Mouse (Mus musculus): ENCODE results near the gene Adora1. TPM values are rescaled to one million over a fixed set of nuclear protein-coding genes. Genes with fewer than 3 reads are reported as not detected.
A peak's percentile ranks its signal among the peaks of the same experiment; 100 is the strongest.

Gene Adora1
- total and polyA plus RNA-seq, 2 experiments from 2014 or later = 33.4 to 51.1 TPM

DNA sequence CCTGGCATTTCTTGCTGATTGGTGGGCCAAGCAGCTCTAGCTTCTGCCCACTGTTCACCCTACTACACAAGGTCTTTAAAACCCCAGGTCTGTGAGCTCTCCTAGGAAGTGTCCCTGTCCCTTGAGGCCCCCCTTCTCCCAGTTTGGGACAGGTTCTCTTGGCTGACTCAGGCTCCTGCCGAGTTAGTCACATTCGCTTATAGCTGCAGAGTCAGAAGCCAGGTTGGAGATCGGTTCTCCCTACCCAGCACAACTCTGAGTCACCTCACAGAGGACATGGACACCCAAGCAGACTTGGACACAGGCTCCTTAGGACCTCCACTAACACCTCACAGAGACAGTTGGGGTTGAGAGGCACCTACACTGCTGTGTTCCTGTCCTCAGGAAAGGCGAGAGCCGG lies 44.0 kb downstream of the Adora1 start:
- Histone ChIP-seq H3K36me3 (ENCODE audit: insufficient read depth, low read length) (no peaks in the 10 kb centered on the region), H3K4me1 (ENCODE audit: insufficient read depth, low read length) (peaks cover 3% of the 10 kb centered on the region; the same call in 1 of the 2 replicates), H3K27me3 (ENCODE audit: insufficient read depth, low read length) (no peaks in the 10 kb centered on the region), H3K4me2 (ENCODE audit: low read depth, low read length) (no peak overlapping the region), H3K9me3 (ENCODE audit: low read length) (no peaks in the 10 kb centered on the region), H3K27ac (no peak overlapping the region), H3K4me3 (ENCODE audit: low read length) (no peak overlapping the region), H3K9ac (replicated peaks; ENCODE audit: low read length) (no peak overlapping the region)
- no peak for DNase-seq (ENCODE audit: low spot score)
- no peak for ATAC-seq
- no peak for TF ChIP-seq CTCF (IDR thresholded peaks at IDR 0.05; ENCODE audit: low read depth)
- WGBS = 86% methylated on average over 5 of the region's 5 CpGs

DNA sequence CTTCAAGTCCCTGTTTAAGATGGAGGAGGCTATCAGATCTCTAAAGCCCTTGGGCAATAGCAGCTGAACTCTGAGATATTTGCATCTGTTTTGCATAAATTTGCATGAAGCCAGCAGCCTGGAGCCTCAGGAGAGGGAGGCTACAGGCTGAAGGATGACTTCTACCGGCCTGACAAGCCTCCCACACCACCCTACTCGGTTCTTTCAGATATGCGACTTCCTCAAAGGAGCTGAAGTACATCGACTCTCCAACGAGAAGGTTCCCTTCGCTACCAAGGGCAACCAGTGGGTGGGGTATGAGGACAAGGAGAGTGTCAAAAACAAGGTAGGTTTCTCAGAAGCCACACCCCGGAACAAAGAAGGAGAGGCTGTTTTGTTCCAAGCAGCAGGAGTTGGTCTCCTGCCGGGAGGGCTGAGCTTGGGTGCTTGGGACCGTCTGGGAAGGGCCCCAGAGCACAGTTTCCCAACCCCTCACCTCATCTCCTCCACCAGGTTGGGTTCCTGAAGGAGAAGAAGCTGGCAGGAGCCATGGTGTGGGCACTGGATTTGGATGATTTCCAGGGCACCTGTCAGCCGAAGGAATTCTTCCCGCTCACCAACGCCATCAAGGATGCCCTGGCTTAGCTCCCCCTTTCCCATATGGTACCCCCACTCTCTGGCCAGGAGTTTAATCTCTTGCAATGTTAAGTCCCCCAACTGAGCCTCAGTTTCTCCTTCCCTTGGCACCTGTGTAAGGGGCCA lies 46.1 kb downstream of the Adora1 start:
- Histone ChIP-seq H3K9ac (replicated peaks; ENCODE audit: low read length) (no peak overlapping the region), H3K4me2 (ENCODE audit: low read depth, low read length) (no peak overlapping the region), H3K4me3 (ENCODE audit: low read length) (no peak overlapping the region), H3K27me3 (ENCODE audit: insufficient read depth, low read length) (no peaks in the 10 kb centered on the region), H3K36me3 (ENCODE audit: insufficient read depth, low read length) (no peaks in the 10 kb centered on the region), H3K27ac (no peak overlapping the region; the same call in 1 of the 2 replicates), H3K4me1 (ENCODE audit: insufficient read depth, low read length) (peaks cover 3% of the 10 kb centered on the region; the same call in 1 of the 2 replicates), H3K9me3 (ENCODE audit: low read length) (no peaks in the 10 kb centered on the region)
- no peak for TF ChIP-seq CTCF (IDR thresholded peaks at IDR 0.05; ENCODE audit: low read depth)
- DNase-seq (ENCODE audit: low spot score) (peak; percentile 32), ATAC-seq (no peak)
- 20% methylated on average over 12 of the region's 12 CpGs for WGBS

DNA sequence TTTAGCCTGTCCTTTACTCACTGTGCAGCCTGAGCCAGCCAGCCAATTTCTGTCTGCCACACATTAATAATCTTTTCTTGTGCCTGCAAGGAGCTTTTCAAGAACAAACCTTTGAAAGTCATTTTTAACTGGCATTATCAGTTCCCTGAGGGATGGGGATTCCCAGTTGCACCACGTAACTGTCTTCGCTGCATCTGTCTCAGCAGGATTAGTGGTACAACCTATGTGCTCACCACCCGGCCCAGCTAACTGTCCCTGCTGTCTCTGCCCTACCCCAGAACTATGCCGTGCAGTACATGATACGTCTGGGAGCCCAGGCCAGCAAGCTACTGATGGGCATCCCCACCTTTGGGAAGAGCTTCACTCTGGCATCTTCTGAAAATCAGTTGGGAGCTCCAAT lies 47.0 kb downstream of the Adora1 start:
- peaks cover 3% of the 10 kb centered on the region; the same call in 1 of the 2 replicates for H3K4me1 ChIP-seq (ENCODE audit: insufficient read depth, low read length)
- no peaks in the 10 kb centered on the region for H3K9me3 ChIP-seq (ENCODE audit: low read length)
- no peak overlapping the region; the same call in 1 of the 2 replicates for H3K27ac ChIP-seq
- H3K27me3 ChIP-seq (ENCODE audit: insufficient read depth, low read length) = no peaks in the 10 kb centered on the region
- no peak overlapping the region for H3K4me2 ChIP-seq (ENCODE audit: low read depth, low read length)
- no peak for ATAC-seq
- H3K9ac ChIP-seq (replicated peaks; ENCODE audit: low read length) = no peak overlapping the region
- peak; percentile 18 for DNase-seq (ENCODE audit: low spot score)
- H3K4me3 ChIP-seq (ENCODE audit: low read length) = no peak overlapping the region
- no peak for TF ChIP-seq CTCF (IDR thresholded peaks at IDR 0.05; ENCODE audit: low read depth)
- 53% methylated on average over 5 of the region's 5 CpGs for WGBS
- no peaks in the 10 kb centered on the region for H3K36me3 ChIP-seq (ENCODE audit: insufficient read depth, low read length)

DNA sequence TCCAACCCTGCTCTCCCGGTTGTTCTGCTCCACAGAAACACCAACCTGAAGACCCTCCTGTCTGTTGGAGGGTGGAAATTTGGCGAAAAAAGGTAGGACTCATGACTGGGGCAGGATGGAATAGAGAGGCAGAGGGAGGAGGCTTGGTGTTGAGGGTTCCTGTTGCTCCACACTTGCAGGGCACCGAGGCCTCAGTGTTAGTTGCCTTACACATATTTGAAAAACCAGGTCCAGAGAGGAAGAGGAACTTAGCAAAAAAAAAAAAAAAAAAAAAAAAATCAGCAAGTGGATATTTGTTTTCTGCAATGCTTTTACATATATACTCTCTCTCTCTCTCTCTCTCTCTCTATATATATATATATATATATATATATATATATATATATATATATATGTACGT lies 51.1 kb downstream of the Adora1 start:
- no peaks in the 10 kb centered on the region for H3K9me3 ChIP-seq (ENCODE audit: low read length)
- no peak overlapping the region for H3K9ac ChIP-seq (replicated peaks; ENCODE audit: low read length)
- H3K4me1 ChIP-seq (ENCODE audit: insufficient read depth, low read length) = peaks cover 3% of the 10 kb centered on the region; the same call in 1 of the 2 replicates
- DNase-seq (ENCODE audit: low spot score) (no peak), ATAC-seq (no peak)
- H3K27ac ChIP-seq = no peak overlapping the region
- no peak overlapping the region for H3K4me2 ChIP-seq (ENCODE audit: low read depth, low read length)
- H3K27me3 ChIP-seq (ENCODE audit: insufficient read depth, low read length) = no peaks in the 10 kb centered on the region
- no peak overlapping the region for H3K4me3 ChIP-seq (ENCODE audit: low read length)
- 87% methylated on average over 4 of the region's 4 CpGs for WGBS
- H3K36me3 ChIP-seq (ENCODE audit: insufficient read depth, low read length) = no peaks in the 10 kb centered on the region
- no peak for TF ChIP-seq CTCF (IDR thresholded peaks at IDR 0.05; ENCODE audit: low read depth)

DNA sequence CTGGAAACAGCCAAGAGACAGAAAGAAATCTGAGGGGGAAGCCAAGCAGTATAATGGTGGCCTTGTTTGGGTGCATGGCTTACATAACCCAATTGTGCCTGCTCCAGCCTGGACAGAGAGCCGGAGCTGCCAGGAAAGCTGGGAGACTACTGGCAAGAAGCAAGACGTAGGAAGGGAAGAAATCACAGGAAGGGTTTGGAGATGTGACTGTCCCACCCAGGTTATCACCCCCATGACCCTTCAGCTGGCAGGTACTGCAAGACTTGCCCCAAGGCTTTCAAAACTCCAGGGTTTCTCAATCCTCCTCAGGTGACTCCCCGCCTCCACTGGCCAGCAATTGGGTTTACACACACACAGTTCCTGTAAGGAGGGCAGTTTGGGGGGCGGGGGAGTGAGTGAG lies 53.2 kb downstream of the Adora1 start, which contains the start of gene Chil1:
Gene Chil1, plus strand, starts transcription at position 152 of the 400 bp plus-strand sequence.
- no peak within 1 kb of the TSS for H3K4me2 ChIP-seq (ENCODE audit: low read depth, low read length)
- DNase-seq (ENCODE audit: low spot score) (peak; percentile 12), ATAC-seq (peak; percentile 29; the same call in 1 of the 2 replicates)
- no peak within 1 kb of the TSS for H3K9ac ChIP-seq (replicated peaks; ENCODE audit: low read length)
- H3K4me1 ChIP-seq (ENCODE audit: insufficient read depth, low read length) = no peaks in the 10 kb centered on the region
- H3K9me3 ChIP-seq (ENCODE audit: low read length) = no peaks in the 10 kb centered on the region
- 54% methylated on average over 4 of the region's 4 CpGs for WGBS
- no peaks in the 10 kb centered on the region for H3K27me3 ChIP-seq (ENCODE audit: insufficient read depth, low read length)
- no peak for TF ChIP-seq CTCF (IDR thresholded peaks at IDR 0.05; ENCODE audit: low read depth)
- H3K36me3 ChIP-seq (ENCODE audit: insufficient read depth, low read length) = no peaks in the 10 kb centered on the region
- H3K27ac ChIP-seq = peak within 1 kb of the TSS; percentile 7; the same call in 1 of the 2 replicates
- no peak within 1 kb of the TSS for H3K4me3 ChIP-seq (ENCODE audit: low read length)

DNA sequence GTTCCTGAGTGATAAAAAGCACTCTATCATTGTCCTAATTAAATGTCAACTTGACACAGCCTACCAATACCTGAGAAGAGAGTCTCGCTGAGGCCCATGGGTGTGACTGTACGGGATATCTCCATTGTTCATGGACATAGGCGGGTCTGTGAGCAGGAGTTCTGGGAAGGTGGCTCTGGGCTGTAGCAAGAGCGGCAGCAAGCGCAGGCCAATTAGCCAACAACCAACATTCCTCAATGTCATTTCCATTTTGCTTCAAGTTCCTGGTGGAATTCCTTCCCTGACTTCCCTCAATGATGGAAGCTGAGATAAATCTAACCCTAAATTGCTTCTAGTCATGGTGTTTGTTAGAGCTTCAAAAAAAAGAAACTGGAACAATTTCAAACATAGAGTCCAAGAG lies 57.3 kb downstream of the Adora1 start:
- H3K9me3 ChIP-seq (ENCODE audit: low read length) = no peaks in the 10 kb centered on the region
- H3K4me1 ChIP-seq (ENCODE audit: insufficient read depth, low read length) = no peaks in the 10 kb centered on the region
- DNase-seq (ENCODE audit: low spot score) (no peak), ATAC-seq (no peak)
- H3K27me3 ChIP-seq (ENCODE audit: insufficient read depth, low read length) = no peaks in the 10 kb centered on the region
- TF ChIP-seq CTCF (IDR thresholded peaks at IDR 0.05; ENCODE audit: low read depth) = no peak
- no peak overlapping the region for H3K4me2 ChIP-seq (ENCODE audit: low read depth, low read length)
- 86% methylated on average over 5 of the region's 5 CpGs for WGBS
- no peaks in the 10 kb centered on the region for H3K36me3 ChIP-seq (ENCODE audit: insufficient read depth, low read length)
- H3K27ac ChIP-seq = no peak overlapping the region
- H3K9ac ChIP-seq (replicated peaks; ENCODE audit: low read length) = no peak overlapping the region
- H3K4me3 ChIP-seq (ENCODE audit: low read length) = no peak overlapping the region

DNA sequence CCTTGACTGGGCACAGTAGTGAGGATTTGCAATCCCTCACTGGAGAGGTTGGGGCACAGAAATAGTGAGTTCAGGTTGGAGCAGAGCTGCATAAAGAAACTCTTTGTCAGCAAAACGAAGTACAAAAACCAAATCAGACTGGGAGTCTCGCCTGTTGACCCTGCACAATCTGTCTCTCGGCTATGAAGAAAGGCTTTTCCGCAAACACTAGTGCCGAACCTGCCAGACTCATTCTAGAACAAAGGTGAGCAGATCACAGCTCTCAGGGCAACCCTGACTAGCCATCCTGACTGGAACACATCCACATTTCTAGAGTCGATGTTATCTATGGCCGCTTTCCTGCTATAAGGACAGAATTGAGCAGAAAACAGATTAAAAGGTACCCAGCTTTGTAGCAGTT lies 62.1 kb downstream of the Adora1 start:
- ATAC-seq = no peak
- DNase-seq (ENCODE audit: low spot score) = no peak
- Histone ChIP-seq H3K4me3 (ENCODE audit: low read length) (no peak overlapping the region), H3K4me1 (ENCODE audit: insufficient read depth, low read length) (no peaks in the 10 kb centered on the region), H3K36me3 (ENCODE audit: insufficient read depth, low read length) (no peaks in the 10 kb centered on the region), H3K9me3 (ENCODE audit: low read length) (no peaks in the 10 kb centered on the region), H3K9ac (replicated peaks; ENCODE audit: low read length) (no peak overlapping the region), H3K4me2 (ENCODE audit: low read depth, low read length) (no peak overlapping the region), H3K27me3 (ENCODE audit: insufficient read depth, low read length) (no peaks in the 10 kb centered on the region), H3K27ac (no peak overlapping the region)
- 65% methylated on average over 7 of the region's 7 CpGs for WGBS
- TF ChIP-seq CTCF (IDR thresholded peaks at IDR 0.05; ENCODE audit: low read depth) = no peak

All from hindbrain, postnatal 0 days (tissue).